In genomic region chr9:108104766-108105548, GRCm38 (mm10) we compare ENCODE assay signal across 8 mouse cellular contexts. TPM values are rescaled to one million over a fixed set of nuclear protein-coding genes. Genes with fewer than 3 reads are reported as not detected.
DNase-seq lines count a peak whose midpoint lies in the region; ATAC-seq lines count a peak whose summit lies in the region.

No protein-coding gene starts in this region.

- peak overlapping the region; percentile 42 for H3K4me2 ChIP-seq in heart, embryonic 12.5 days
- H3K4me2 ChIP-seq in limb, embryonic 12.5 days, result peak overlapping the region; percentile 42

- no peaks in the 10 kb centered on the region for H3K36me3 ChIP-seq in heart, embryonic 12.5 days
- H3K36me3 ChIP-seq in limb, embryonic 12.5 days, result no peaks in the 10 kb centered on the region

- peaks cover 41% of the 10 kb centered on the region for H3K4me1 ChIP-seq in heart, embryonic 12.5 days (replicated peaks)
- H3K4me1 ChIP-seq in limb, embryonic 12.5 days (replicated peaks), result peaks cover 22% of the 10 kb centered on the region

- 37% methylated on average over 31 of the region's 31 CpGs for WGBS in heart, embryonic 12.5 days
- WGBS in limb, embryonic 12.5 days, result 30% methylated on average over 30 of the region's 31 CpGs

- no peak for ATAC-seq in heart, embryonic 12.5 days (ENCODE audit: insufficient number of reproducible peaks, low FRiP score)
- peak; percentile 58; the same call in 1 of the 2 replicates for ATAC-seq in limb, embryonic 12.5 days (ENCODE audit: insufficient number of reproducible peaks, insufficient read depth, low FRiP score, low TSS enrichment, low read depth)

- no peaks in the 10 kb centered on the region for H3K9me3 ChIP-seq in heart, embryonic 12.5 days (replicated peaks)
- no peaks in the 10 kb centered on the region for H3K9me3 ChIP-seq in limb, embryonic 12.5 days

- H3K9ac ChIP-seq in heart, embryonic 12.5 days, result peak overlapping the region; percentile 33
- peak overlapping the region; percentile 54 for H3K9ac ChIP-seq in limb, embryonic 12.5 days (replicated peaks)

- no peak overlapping the region for H3K27ac ChIP-seq in heart, embryonic 12.5 days (ENCODE audit: poor library complexity, severe bottlenecking)
- peak overlapping the region; percentile 85 for H3K27ac ChIP-seq in limb, embryonic 12.5 days

- peaks cover 4% of the 10 kb centered on the region; the same call in 1 of the 2 replicates for H3K27me3 ChIP-seq in heart, embryonic 12.5 days (replicated peaks)
- H3K27me3 ChIP-seq in limb, embryonic 12.5 days, result peaks cover 9% of the 10 kb centered on the region

- intact Hi-C loops in heart, postnatal 36 days (cut with DNase I), result no loop called here

- no peak for DNase-seq in heart, postnatal 36 days
- DNase-seq in CD4-positive helper T cell, adult 2 months (ENCODE audit: low read depth, low spot score), result peak; percentile 41
- DNase-seq in embryo, embryonic 9.5 days (ENCODE audit: extremely low spot score), result peak; percentile 52
- peak; percentile 71 for DNase-seq in retina, postnatal 1 day
- no peak for DNase-seq in kidney, postnatal 25 days
- no peak for DNase-seq in urinary bladder, postnatal 25 days (ENCODE audit: low spot score)

- H3K4me3 ChIP-seq in heart, embryonic 12.5 days, result no peak overlapping the region; the same call in 1 of the 2 replicates
- peak overlapping the region; percentile 17 for H3K4me3 ChIP-seq in limb, embryonic 12.5 days (replicated peaks)

RNA-seq across cellular contexts. Expression of gene Apeh, which starts 10.6 kb away (rescaled TPM):
- polyA plus RNA-seq in heart, embryonic 12.5 days (2016; fragmentation: Nextera tagmentation; extraction: Ambion mirVana), result 48.0 and 51.1 TPM in 2 replicates
- total RNA-seq in heart, postnatal 36 days (2021), result 10 to 100 TPM; 38.6 to 50.2 TPM
- 56.9 and 57.9 TPM in 2 replicates for polyA plus RNA-seq in limb, embryonic 12.5 days (2016; fragmentation: Nextera tagmentation; extraction: Ambion mirVana)

RNA-seq across cellular contexts. Expression of gene Rnf123, which starts 21.8 kb away (rescaled TPM):
- 32.8 and 37.0 TPM in 2 replicates for polyA plus RNA-seq in heart, embryonic 12.5 days (2016; fragmentation: Nextera tagmentation; extraction: Ambion mirVana)
- total RNA-seq in heart, postnatal 36 days (2021), result 10 to 100 TPM; 94.2 to 97.4 TPM
- polyA plus RNA-seq in limb, embryonic 12.5 days (2016; fragmentation: Nextera tagmentation; extraction: Ambion mirVana), result 30.5 and 38.0 TPM in 2 replicates

RNA-seq across cellular contexts. Expression of gene Mst1, which starts 24.7 kb away (rescaled TPM):
- polyA plus RNA-seq in heart, embryonic 12.5 days (2016; fragmentation: Nextera tagmentation; extraction: Ambion mirVana), result 0.31 and 0.37 TPM in 2 replicates
- total RNA-seq in heart, postnatal 36 days (2021), result not detected
- 0.18 and 0.51 TPM in 2 replicates for polyA plus RNA-seq in limb, embryonic 12.5 days (2016; fragmentation: Nextera tagmentation; extraction: Ambion mirVana)

RNA-seq across cellular contexts. Expression of gene Amigo3, which starts 52.0 kb away (rescaled TPM):
- 2.4 and 3.1 TPM in 2 replicates for polyA plus RNA-seq in heart, embryonic 12.5 days (2016; fragmentation: Nextera tagmentation; extraction: Ambion mirVana)
- total RNA-seq in heart, postnatal 36 days (2021), result 1 to 10 TPM; 1.1 to 1.4 TPM
- 3.1 and 3.7 TPM in 2 replicates for polyA plus RNA-seq in limb, embryonic 12.5 days (2016; fragmentation: Nextera tagmentation; extraction: Ambion mirVana)

RNA-seq across cellular contexts. Expression of gene Gmppb, which starts 55.9 kb away (rescaled TPM):
- 23.2 and 24.5 TPM in 2 replicates for polyA plus RNA-seq in heart, embryonic 12.5 days (2016; fragmentation: Nextera tagmentation; extraction: Ambion mirVana)
- 10 to 100 TPM in 1 of 2 experiments, 1 to 10 TPM in 1; 8.4 to 10.4 TPM for total RNA-seq in heart, postnatal 36 days (2021)
- polyA plus RNA-seq in limb, embryonic 12.5 days (2016; fragmentation: Nextera tagmentation; extraction: Ambion mirVana), result 22.5 and 25.5 TPM in 2 replicates

Comparison
In these comparisons a context has a peak if more than half of its experiments do, and no peak if none do; other contexts are left out.
1. DNase-seq: peak in CD4-positive helper T cell, adult 2 months (single experiment), embryo, embryonic 9.5 days (single experiment) and retina, postnatal 1 day (single experiment); none in heart, postnatal 36 days (0 of 2), kidney, postnatal 25 days (0 of 2) and urinary bladder, postnatal 25 days (single experiment).